Mouse (Mus musculus) brain, embryonic 14.5 days (tissue): Measurements from ENCODE around the gene Kcnq5.
"Not testable (repeated sequence)": the region's sequence is repeated elsewhere in the genome, so short reads cannot be mapped to it uniquely, and the experiment has no call there.

Source experiments
- CTCF ChIP-seq: fragments of 200-500 bp; IDR thresholded peaks from 2 replicates; pipeline ENCODE4 v1.5.1; 2012; ENCODE audit warnings: inconsistent platforms, mild to moderate bottlenecking, moderate library complexity, borderline replicate concordance; ENCODE audit not compliant: insufficient read depth, insufficient read length; ENCODE audit errors: extremely low read depth
- POLR2A ChIP-seq: fragments of 200-500 bp; IDR thresholded peaks from 2 replicates; pipeline ENCODE4 v1.6.1; 2012; ENCODE audit warnings: mild to moderate bottlenecking, inconsistent platforms, borderline replicate concordance; ENCODE audit not compliant: poor library complexity, insufficient read depth, insufficient read length, severe bottlenecking; ENCODE audit errors: extremely low read depth

- not testable (repeated sequence) for TF ChIP-seq POLR2A, CTCF
Observed at GRCm38 (mm10) chr1:21368031-21368430, 593.7 kb downstream of the Kcnq5 start, which contains the start of gene Khdc1c.
